Mouse (Mus musculus): ENCODE data around the gene Satb2. TPM values are rescaled to one million over a fixed set of nuclear protein-coding genes. Genes with fewer than 3 reads are reported as not detected.
"Not testable (repeated sequence)": the region's sequence is repeated elsewhere in the genome, so short reads cannot be mapped to it uniquely, and the experiment has no call there.

The Satb2 gene
- total RNA-seq, 2 experiments from 2014 or later, result 79.1 to 88.5 TPM

GRCm38 (mm10) chr1:56844551-56845330 is 133.7 kb downstream of the Satb2 start:
- no peak for DNase-seq (ENCODE audit: low spot score in 2 of 2)

GRCm38 (mm10) chr1:56838901-56839300 is 139.5 kb downstream of the Satb2 start:
- no peak for DNase-seq (ENCODE audit: low spot score in 2 of 2)

GRCm38 (mm10) chr1:56833984-56834900 is 144.2 kb downstream of the Satb2 start:
- no peak for DNase-seq (ENCODE audit: low spot score in 2 of 2)

GRCm38 (mm10) chr1:56833307-56833706 is 145.1 kb downstream of the Satb2 start:
- no peak for DNase-seq (ENCODE audit: low spot score in 2 of 2)

GRCm38 (mm10) chr1:56832738-56833137 is 145.7 kb downstream of the Satb2 start:
- DNase-seq (ENCODE audit: low spot score in 2 of 2), result no peak

GRCm38 (mm10) chr1:56822735-56823134 is 155.7 kb downstream of the Satb2 start:
- no peak for DNase-seq (ENCODE audit: low spot score in 2 of 2)

GRCm38 (mm10) chr1:56822025-56822424 is 156.4 kb downstream of the Satb2 start:
- DNase-seq (ENCODE audit: low spot score in 2 of 2), result no peak

GRCm38 (mm10) chr1:56813506-56813905 is 164.9 kb downstream of the Satb2 start:
- DNase-seq (ENCODE audit: low spot score in 2 of 2), result no peak

GRCm38 (mm10) chr1:56812961-56813360 is 165.5 kb downstream of the Satb2 start:
- no peak for DNase-seq (ENCODE audit: low spot score in 2 of 2)

- no peak for DNase-seq (ENCODE audit: low spot score in 2 of 2)
Measured at GRCm38 (mm10) chr1:56811486-56811885, 167.0 kb downstream of the Satb2 start.

GRCm38 (mm10) chr1:56806006-56806405 is 172.4 kb downstream of the Satb2 start:
- no peak for DNase-seq (ENCODE audit: low spot score in 2 of 2)

GRCm38 (mm10) chr1:56800611-56801010 is 177.8 kb downstream of the Satb2 start:
- DNase-seq (ENCODE audit: low spot score in 2 of 2), result no peak

- DNase-seq (ENCODE audit: low spot score in 2 of 2), result no peak
Measured at GRCm38 (mm10) chr1:56795016-56795608, 183.3 kb downstream of the Satb2 start.

GRCm38 (mm10) chr1:56789641-56790040 is 188.8 kb downstream of the Satb2 start:
- DNase-seq (ENCODE audit: low spot score in 2 of 2), result no peak

- DNase-seq (ENCODE audit: low spot score in 2 of 2), result not testable (repeated sequence)
Measured at GRCm38 (mm10) chr1:56782139-56782538, 196.3 kb downstream of the Satb2 start.

GRCm38 (mm10) chr1:56764205-56764604 is 214.2 kb downstream of the Satb2 start:
- DNase-seq (ENCODE audit: low spot score in 2 of 2), result no peak

GRCm38 (mm10) chr1:56761512-56761911 is 216.9 kb downstream of the Satb2 start:
- no peak for DNase-seq (ENCODE audit: low spot score in 2 of 2)

GRCm38 (mm10) chr1:56753283-56753682 is 225.2 kb downstream of the Satb2 start:
- no peak for DNase-seq (ENCODE audit: low spot score in 2 of 2)

- peak in 1 of 2 experiments; percentile 8 for DNase-seq (ENCODE audit: low spot score in 2 of 2)
Measured at GRCm38 (mm10) chr1:56750693-56751092, 227.8 kb downstream of the Satb2 start.

GRCm38 (mm10) chr1:56749629-56750311 is 228.7 kb downstream of the Satb2 start:
- DNase-seq (ENCODE audit: low spot score in 2 of 2), result no peak

- DNase-seq (ENCODE audit: low spot score in 2 of 2), result no peak
Measured at GRCm38 (mm10) chr1:56748876-56749493, 229.5 kb downstream of the Satb2 start.

Measured in left cerebral cortex, adult 18-20 months (tissue).